Mouse (Mus musculus) lung, adult 2 months (tissue): ENCODE results near the gene Spata2.

Experiments
- CTCF ChIP-seq: fragments of 200-500 bp; IDR thresholded peaks from 2 replicates; pipeline ENCODE4 v1.5.1; 2011; ENCODE audit warnings: mild to moderate bottlenecking, low read length, control low read depth; ENCODE audit not compliant: insufficient read depth
- POLR2A ChIP-seq: fragments of 200-500 bp; IDR thresholded peaks from 2 replicates; pipeline ENCODE4 v1.6.1; 2011; ENCODE audit warnings: low read depth, mild to moderate bottlenecking, control low read depth, low read length, borderline replicate concordance; ENCODE audit errors: extremely low read depth

GRCm38 (mm10) chr2:167483081-167483826 lies 9.4 kb downstream of the Spata2 start:
- TF ChIP-seq CTCF: no peak
- no peak for TF ChIP-seq POLR2A
